Mouse (Mus musculus) liver, embryonic 14.5 days (tissue): ENCODE measurements at regions not wholly inside any gene's neighbourhood (a gene's known extent, or its start where the extent isn't known, plus 50 kb on each side); places are given as distances from the start of the nearest gene placed in this dataset.

Experiments used
- ATAC-seq: fragments of 200-750 bp; cut with Nextera tagmentation; 2 replicates; pipeline ENCODE4 v1.8.0; 2017; ENCODE audit warnings: moderate number of reproducible peaks, mild to moderate bottlenecking, moderate library complexity; ENCODE audit not compliant: insufficient read depth
- DNase-seq, 3 experiments: peaks; one replicate each; pipeline ENCODE4 v3.0.0-alpha.2; 2012 to 2013; ENCODE audit warnings: low read depth in 3 of 3, low spot score in 3 of 3
- H3K27ac ChIP-seq: fragments of 300-500 bp; sonication (generic); 2 replicates; pipeline ENCODE4 v1.5.1; 2014; ENCODE audit warnings: moderate library complexity, mild to moderate bottlenecking, control low read depth, inconsistent platforms
- H3K27me3 ChIP-seq: fragments of 300-500 bp; sonication (generic); 2 replicates; pipeline ENCODE4 v1.6.1; 2014; ENCODE audit warnings: mild to moderate bottlenecking, low read length, moderate library complexity; ENCODE audit not compliant: control insufficient read depth, insufficient read depth
- H3K36me3 ChIP-seq: fragments of 300-500 bp; sonication (generic); replicated peaks from 2 replicates; pipeline ENCODE4 v1.6.1; 2014; ENCODE audit warnings: low read depth; ENCODE audit not compliant: control insufficient read depth, insufficient read depth
- H3K4me1 ChIP-seq, 2 experiments: fragments of 200-500 bp in 1 of 2; fragments of 300-500 bp in 1 of 2; sonication (generic) in 1 of 2; replicated peaks; 2 replicates each; pipeline ENCODE4 v1.6.1; 2012 to 2014; ENCODE audit warnings: antibody characterized with exemption in 1 of 2, inconsistent platforms in 1 of 2, low read length in 1 of 2; ENCODE audit not compliant: control insufficient read depth in 2 of 2, insufficient read depth in 2 of 2
- H3K4me2 ChIP-seq: fragments of 300-500 bp; sonication (generic); 2 replicates; pipeline ENCODE4 v1.6.1; 2014; ENCODE audit warnings: low read depth, mild to moderate bottlenecking, control low read depth, moderate library complexity
- H3K4me3 ChIP-seq, 2 experiments: fragments of 200-500 bp in 1 of 2; fragments of 300-500 bp in 1 of 2; sonication (generic) in 1 of 2; 2 replicates each; pipeline ENCODE4 v1.5.1; 2012 to 2014; ENCODE audit warnings: low read depth in 2 of 2, low read length in 2 of 2, mild to moderate bottlenecking in 2 of 2, control low read depth in 1 of 2, inconsistent platforms in 1 of 2, moderate library complexity in 1 of 2; ENCODE audit not compliant: insufficient read depth in 1 of 2
- H3K9ac ChIP-seq: fragments of 300-500 bp; sonication (generic); replicated peaks from 2 replicates; pipeline ENCODE4 v1.6.1; 2014; ENCODE audit warnings: mild to moderate bottlenecking, control low read depth, moderate library complexity
- H3K9me3 ChIP-seq: fragments of 300-500 bp; sonication (generic); 2 replicates; pipeline ENCODE4 v1.6.1; 2016; ENCODE audit warnings: low read length, mixed read lengths; ENCODE audit not compliant: control insufficient read depth
- CTCF ChIP-seq: IDR thresholded peaks from 2 replicates; pipeline ENCODE4 v1.5.1; 2016; ENCODE audit warnings: antibody characterized with exemption, low read depth, control low read depth
- EP300 ChIP-seq: IDR thresholded peaks from 2 replicates; pipeline ENCODE4 v1.6.1; 2016; ENCODE audit warnings: antibody characterized with exemption, low read depth
- WGBS: fragments of 180-500 bp; shearing (Covaris S2); extraction: QIAGEN DNeasy Blood & Tissue Kit; methylation state at CpG from one replicate; pipeline ENCODE4 v1.1.7; 2014; ENCODE audit not compliant: insufficient replicate concordance; 5-methylcytosine and 5-hydroxymethylcytosine counted together

DNA sequence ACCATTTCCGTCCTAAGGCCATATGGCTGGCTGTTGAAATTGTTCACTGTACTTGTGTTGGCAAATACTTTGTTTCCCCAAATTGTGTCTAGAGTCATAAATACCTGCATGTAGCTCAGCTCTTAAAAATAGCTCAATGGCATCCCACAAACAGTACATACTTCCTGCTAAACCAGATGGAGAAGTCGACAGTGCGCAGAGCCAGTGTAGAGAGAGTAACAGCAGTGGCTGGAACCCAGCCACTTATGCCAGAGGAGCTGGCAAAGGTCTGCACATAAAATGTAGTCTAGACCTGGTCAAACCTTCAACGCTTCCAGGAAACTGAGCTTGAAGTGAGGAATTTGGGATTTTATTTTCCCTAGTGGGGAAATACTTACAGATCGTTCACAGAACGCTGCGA lies 128.5 kb upstream of the Kcnj16 start:
- TF ChIP-seq EP300 = no peak
- no peak for TF ChIP-seq CTCF
- 69% methylated on average over 7 of the region's 7 CpGs for WGBS
- ATAC-seq (no peak), DNase-seq (no peak)
- H3K4me2 ChIP-seq = no peak overlapping the region
- H3K27me3 ChIP-seq = no peaks in the 10 kb centered on the region
- no peak overlapping the region for H3K9ac ChIP-seq
- no peaks in the 10 kb centered on the region for H3K36me3 ChIP-seq
- no peak overlapping the region for H3K4me3 ChIP-seq
- no peak overlapping the region for H3K27ac ChIP-seq
- no peaks in the 10 kb centered on the region for H3K4me1 ChIP-seq
- H3K9me3 ChIP-seq = no peaks in the 10 kb centered on the region

DNA sequence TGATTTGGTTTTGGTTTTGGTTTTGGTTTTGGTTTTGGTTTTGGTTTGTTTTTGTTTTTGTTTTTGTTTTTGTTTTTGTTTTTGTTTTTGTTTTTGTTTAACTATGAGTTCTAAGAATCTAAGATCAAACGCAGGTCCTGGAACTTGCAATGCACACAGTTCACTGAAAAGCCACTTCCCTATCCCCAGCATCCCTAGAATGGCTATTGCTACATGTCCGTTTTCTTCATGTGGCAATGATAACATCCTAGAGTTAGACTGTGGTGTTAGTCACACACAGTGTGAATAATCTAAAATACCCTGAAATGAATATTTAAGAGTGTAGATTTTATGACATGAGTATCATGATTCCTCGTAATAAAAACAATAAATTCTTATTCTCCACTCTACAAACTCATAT lies 99.5 kb upstream of the Kcnj16 start:
- Histone ChIP-seq H3K9me3 (no peaks in the 10 kb centered on the region), H3K27ac (no peak overlapping the region), H3K4me2 (no peak overlapping the region), H3K4me1 (no peaks in the 10 kb centered on the region), H3K27me3 (no peaks in the 10 kb centered on the region), H3K36me3 (no peaks in the 10 kb centered on the region), H3K4me3 (no peak overlapping the region), H3K9ac (no peak overlapping the region)
- DNase-seq (no peak), ATAC-seq (no peak)
- 44% methylated on average over 3 of the region's 3 CpGs for WGBS
- TF ChIP-seq EP300 (no peak), CTCF (no peak)

DNA sequence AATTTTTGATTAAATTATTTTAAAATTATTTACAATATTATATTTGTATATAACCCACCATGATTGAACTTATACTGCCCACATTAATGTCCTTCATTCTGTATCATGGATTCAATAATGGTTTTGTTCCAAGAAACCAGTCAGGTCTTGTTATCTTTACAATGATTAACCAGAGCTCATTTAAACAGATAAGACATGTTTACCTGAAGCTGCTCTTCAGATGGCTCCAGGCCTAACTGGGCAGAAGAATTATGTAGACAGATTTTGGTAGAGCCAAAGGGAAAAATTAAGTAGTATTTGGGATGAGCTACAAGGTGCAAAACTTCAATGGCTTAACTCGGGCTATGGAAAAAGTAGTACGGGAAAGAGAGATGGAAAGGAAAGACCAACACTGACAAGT lies 97.7 kb upstream of the Kcnj16 start:
- no peak overlapping the region for H3K4me3 ChIP-seq
- DNase-seq (no peak), ATAC-seq (no peak)
- no peaks in the 10 kb centered on the region for H3K9me3 ChIP-seq
- no peak overlapping the region for H3K27ac ChIP-seq
- H3K4me2 ChIP-seq = no peak overlapping the region
- no peaks in the 10 kb centered on the region; a peak in 1 of 4 replicates for H3K4me1 ChIP-seq
- H3K9ac ChIP-seq = no peak overlapping the region
- TF ChIP-seq EP300 (no peak), CTCF (no peak)
- H3K36me3 ChIP-seq = no peaks in the 10 kb centered on the region
- WGBS = 57% methylated on average over 2 of the region's 2 CpGs
- H3K27me3 ChIP-seq = no peaks in the 10 kb centered on the region

DNA sequence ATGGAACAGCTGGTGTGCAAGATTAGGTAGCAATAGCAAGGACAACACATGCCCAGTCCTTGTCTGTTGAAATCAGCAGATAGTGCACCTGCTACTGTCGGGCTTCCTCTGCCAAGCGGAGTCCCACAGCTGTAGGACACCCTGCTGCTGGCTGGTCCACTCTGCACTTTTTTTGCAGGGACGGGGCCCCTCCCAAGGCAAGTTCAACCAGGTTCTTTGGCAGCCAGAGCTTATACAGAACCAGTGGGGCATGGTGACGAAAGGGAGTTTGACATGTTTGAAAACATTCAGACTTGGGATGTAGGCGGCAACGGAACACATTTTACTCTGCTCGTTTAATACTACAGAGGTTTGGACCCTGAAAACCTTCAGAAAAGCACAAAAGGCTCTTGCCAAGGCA lies 93.2 kb upstream of the Kcnj16 start:
- Histone ChIP-seq H3K9ac (no peak overlapping the region), H3K9me3 (no peaks in the 10 kb centered on the region), H3K27ac (no peak overlapping the region), H3K27me3 (no peaks in the 10 kb centered on the region), H3K4me3 (no peak overlapping the region), H3K36me3 (no peaks in the 10 kb centered on the region), H3K4me1 (no peaks in the 10 kb centered on the region; a peak in 1 of 4 replicates), H3K4me2 (no peak overlapping the region)
- no peak for TF ChIP-seq CTCF
- no peak for TF ChIP-seq EP300
- DNase-seq = peak in 1 of 3 experiments; percentile 3
- WGBS = 41% methylated on average over 7 of the region's 7 CpGs
- peak; percentile 66 for ATAC-seq

DNA sequence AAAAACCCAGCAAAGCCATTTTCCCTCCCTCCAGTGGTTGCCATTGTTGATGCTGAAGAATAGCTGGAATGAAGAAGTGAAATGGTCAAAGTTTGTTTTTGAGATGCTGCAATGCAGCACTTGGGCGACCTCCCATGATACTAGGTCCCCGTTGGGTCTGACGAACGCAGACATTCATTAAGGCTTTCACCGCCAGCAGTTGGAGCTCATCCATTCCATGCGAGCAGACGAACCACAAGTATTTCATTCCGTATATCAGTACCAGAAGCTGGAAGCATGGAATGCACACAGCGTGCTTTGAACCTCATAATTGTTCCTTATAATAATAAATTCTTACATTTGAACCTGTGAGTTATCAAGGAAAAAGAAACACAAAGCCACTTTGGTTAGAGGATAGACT lies 86.9 kb upstream of the Kcnj16 start:
- H3K4me3 ChIP-seq = no peak overlapping the region
- H3K27ac ChIP-seq = no peak overlapping the region
- H3K4me2 ChIP-seq = no peak overlapping the region
- no peaks in the 10 kb centered on the region for H3K9me3 ChIP-seq
- DNase-seq = no peak
- H3K36me3 ChIP-seq = no peaks in the 10 kb centered on the region
- 76% methylated on average over 9 of the region's 9 CpGs for WGBS
- ATAC-seq = no peak
- H3K4me1 ChIP-seq = no peaks in the 10 kb centered on the region
- no peak for TF ChIP-seq CTCF
- no peak for TF ChIP-seq EP300
- no peaks in the 10 kb centered on the region for H3K27me3 ChIP-seq
- no peak overlapping the region for H3K9ac ChIP-seq
